Mouse (Mus musculus) heart, embryonic 11.5 days (tissue): ENCODE measurements at regions not wholly inside any gene's neighbourhood (a gene's known extent, or its start where the extent isn't known, plus 50 kb on each side); places are given as distances from the start of the nearest gene placed in this dataset.

Experiments
- ATAC-seq: fragments of 200-750 bp; cut with Nextera tagmentation; replicated peaks from 2 replicates; pipeline ENCODE4 v1.8.0; 2017; ENCODE audit warnings: moderate library complexity; ENCODE audit not compliant: insufficient number of reproducible peaks, low FRiP score, low TSS enrichment
- H3K27ac ChIP-seq: fragments of 300-500 bp; sonication (generic); 2 replicates; pipeline ENCODE4 v1.5.1; 2014; ENCODE audit warnings: mild to moderate bottlenecking, low read depth, low read length
- H3K27me3 ChIP-seq: fragments of 300-500 bp; sonication (generic); 2 replicates; pipeline ENCODE4 v1.6.1; 2014; ENCODE audit warnings: mild to moderate bottlenecking, low read length, mixed read lengths; ENCODE audit not compliant: control insufficient read depth, insufficient read depth
- H3K36me3 ChIP-seq: fragments of 300-500 bp; sonication (generic); 2 replicates; pipeline ENCODE4 v1.6.1; 2014; ENCODE audit warnings: mild to moderate bottlenecking, low read length, moderate library complexity, mixed read lengths; ENCODE audit not compliant: control insufficient read depth, insufficient read depth
- H3K4me1 ChIP-seq: fragments of 300-500 bp; sonication (generic); 2 replicates; pipeline ENCODE4 v1.6.1; 2014; ENCODE audit warnings: low read length; ENCODE audit not compliant: control insufficient read depth, insufficient read depth
- H3K4me2 ChIP-seq: fragments of 300-500 bp; sonication (generic); 2 replicates; pipeline ENCODE4 v1.6.1; 2014; ENCODE audit warnings: mild to moderate bottlenecking, moderate library complexity
- H3K4me3 ChIP-seq: fragments of 300-500 bp; sonication (generic); 2 replicates; pipeline ENCODE4 v1.5.1; 2014; ENCODE audit warnings: low read depth, low read length
- H3K9ac ChIP-seq: fragments of 300-500 bp; sonication (generic); 2 replicates; pipeline ENCODE4 v1.6.1; 2014; ENCODE audit warnings: mild to moderate bottlenecking, low read depth, low read length, moderate library complexity
- H3K9me3 ChIP-seq: fragments of 300-500 bp; sonication (generic); replicated peaks from 2 replicates; pipeline ENCODE4 v1.6.1; 2016; ENCODE audit warnings: low read length; ENCODE audit not compliant: control insufficient read depth
- WGBS: fragments of 180-500 bp; shearing (Covaris S2); extraction: QIAGEN DNeasy Blood & Tissue Kit; methylation state at CpG from one replicate; pipeline ENCODE4 v1.1.7; 2014; ENCODE audit not compliant: insufficient replicate concordance; 5-methylcytosine and 5-hydroxymethylcytosine counted together

GRCm38 (mm10) chr3:136439350-136439749 lies 113.5 kb upstream of the Bank1 start:
- no peak for ATAC-seq
- Histone ChIP-seq H3K9ac (no peak overlapping the region), H3K4me1 (no peaks in the 10 kb centered on the region), H3K4me2 (no peak overlapping the region), H3K27me3 (no peaks in the 10 kb centered on the region), H3K36me3 (no peaks in the 10 kb centered on the region), H3K4me3 (no peak overlapping the region), H3K27ac (no peak overlapping the region), H3K9me3 (no peaks in the 10 kb centered on the region)
- 83% methylated on average over 5 of the region's 5 CpGs for WGBS

GRCm38 (mm10) chr3:136434407-136434806 lies 108.5 kb upstream of the Bank1 start:
- H3K9me3 ChIP-seq, result no peaks in the 10 kb centered on the region
- no peaks in the 10 kb centered on the region for H3K4me1 ChIP-seq
- H3K36me3 ChIP-seq, result no peaks in the 10 kb centered on the region
- no peak overlapping the region for H3K27ac ChIP-seq
- no peak overlapping the region for H3K9ac ChIP-seq
- H3K4me2 ChIP-seq, result no peak overlapping the region
- H3K27me3 ChIP-seq, result no peaks in the 10 kb centered on the region
- no peak overlapping the region for H3K4me3 ChIP-seq
- 61% methylated on average over 5 of the region's 5 CpGs for WGBS
- ATAC-seq, result no peak

DNA sequence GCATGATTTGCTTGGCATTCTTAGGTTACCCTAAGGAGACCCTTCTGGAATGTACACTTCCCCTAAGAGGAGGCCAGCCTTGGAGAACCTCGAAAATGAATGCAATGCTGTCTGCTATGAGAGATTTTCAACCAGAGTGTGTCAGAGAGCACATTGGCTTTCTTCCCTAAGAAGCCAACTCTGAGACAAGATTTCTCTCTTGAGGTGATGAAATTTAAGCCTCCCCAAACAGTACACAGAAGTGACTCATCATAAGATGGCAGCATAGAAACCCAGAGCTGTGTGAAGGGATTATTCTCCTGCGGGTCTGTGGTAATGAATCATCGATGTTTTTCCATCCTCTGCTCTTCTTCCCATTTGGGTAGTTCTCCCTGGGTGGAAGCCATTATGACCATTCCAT lies 106.2 kb upstream of the Bank1 start:
- no peak for ATAC-seq
- H3K27ac ChIP-seq, result no peak overlapping the region
- no peaks in the 10 kb centered on the region for H3K9me3 ChIP-seq
- no peaks in the 10 kb centered on the region for H3K36me3 ChIP-seq
- H3K4me1 ChIP-seq, result no peaks in the 10 kb centered on the region
- WGBS, result 78% methylated on average over 3 of the region's 3 CpGs
- no peak overlapping the region for H3K4me2 ChIP-seq
- no peak overlapping the region for H3K9ac ChIP-seq
- H3K27me3 ChIP-seq, result no peaks in the 10 kb centered on the region
- H3K4me3 ChIP-seq, result no peak overlapping the region

DNA sequence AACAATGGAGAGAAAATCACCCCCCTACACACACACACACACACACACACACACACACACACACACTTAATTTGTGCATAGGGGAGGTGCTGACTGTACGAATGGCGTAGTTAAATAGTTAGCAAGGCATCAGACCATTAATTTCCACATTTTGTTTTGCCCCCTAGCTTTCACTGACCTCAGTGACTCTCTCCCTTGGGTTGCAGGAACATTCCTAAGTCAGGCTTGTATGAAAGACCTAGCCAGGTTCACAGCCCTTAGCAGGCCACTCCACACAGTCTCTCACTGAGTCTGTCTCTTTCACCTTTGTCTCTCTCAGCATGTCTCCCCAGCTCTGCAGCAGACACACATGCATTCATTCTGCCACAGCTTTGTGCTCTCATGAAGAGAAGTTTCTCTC lies 101.6 kb upstream of the Bank1 start:
- 82% methylated on average over 2 of the region's 2 CpGs for WGBS
- H3K27me3 ChIP-seq, result no peaks in the 10 kb centered on the region
- no peak overlapping the region for H3K9ac ChIP-seq
- H3K4me3 ChIP-seq, result no peak overlapping the region
- H3K4me2 ChIP-seq, result no peak overlapping the region
- no peaks in the 10 kb centered on the region for H3K9me3 ChIP-seq
- H3K4me1 ChIP-seq, result no peaks in the 10 kb centered on the region
- no peak for ATAC-seq
- H3K36me3 ChIP-seq, result no peaks in the 10 kb centered on the region
- H3K27ac ChIP-seq, result no peak overlapping the region

DNA sequence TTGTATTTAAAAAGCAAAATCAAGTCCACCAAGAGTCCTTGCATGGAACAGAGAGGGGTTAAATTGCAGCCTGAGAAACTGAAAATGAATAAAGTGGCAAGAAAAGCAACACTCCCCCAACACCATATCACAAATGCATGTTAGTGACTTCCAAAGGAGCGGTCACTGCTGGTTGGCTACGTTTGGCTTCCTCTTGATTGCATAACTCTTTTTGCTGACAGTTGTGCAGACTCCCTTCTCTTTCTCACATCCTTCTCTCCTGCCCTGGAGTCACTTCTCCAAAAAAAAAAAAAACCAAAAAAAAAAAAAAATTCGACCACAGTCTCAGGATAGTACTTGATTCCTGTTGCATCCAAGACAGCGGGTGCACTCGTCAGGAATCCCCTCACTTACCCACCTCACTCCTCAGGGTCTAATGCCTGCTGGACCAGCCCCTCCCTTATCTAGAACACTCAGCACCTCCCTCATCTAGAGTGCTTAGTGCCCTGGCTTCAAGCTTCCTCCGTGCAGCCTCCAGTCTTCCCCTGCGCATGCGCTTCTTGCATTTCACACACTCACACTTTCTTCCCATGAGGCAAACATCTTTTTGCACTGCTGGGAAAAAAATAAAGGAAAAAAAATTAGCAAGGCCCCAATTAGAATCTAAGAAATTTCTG lies 100.8 kb upstream of the Bank1 start:
- ATAC-seq, result peak; percentile 69
- H3K9me3 ChIP-seq, result no peaks in the 10 kb centered on the region
- no peaks in the 10 kb centered on the region for H3K27me3 ChIP-seq
- H3K27ac ChIP-seq, result no peak overlapping the region
- no peaks in the 10 kb centered on the region for H3K36me3 ChIP-seq
- H3K9ac ChIP-seq, result no peak overlapping the region
- no peak overlapping the region for H3K4me3 ChIP-seq
- 37% methylated on average over 8 of the region's 8 CpGs for WGBS
- peak overlapping the region; percentile 16; the same call in 1 of the 2 replicates for H3K4me2 ChIP-seq
- H3K4me1 ChIP-seq, result no peaks in the 10 kb centered on the region

DNA sequence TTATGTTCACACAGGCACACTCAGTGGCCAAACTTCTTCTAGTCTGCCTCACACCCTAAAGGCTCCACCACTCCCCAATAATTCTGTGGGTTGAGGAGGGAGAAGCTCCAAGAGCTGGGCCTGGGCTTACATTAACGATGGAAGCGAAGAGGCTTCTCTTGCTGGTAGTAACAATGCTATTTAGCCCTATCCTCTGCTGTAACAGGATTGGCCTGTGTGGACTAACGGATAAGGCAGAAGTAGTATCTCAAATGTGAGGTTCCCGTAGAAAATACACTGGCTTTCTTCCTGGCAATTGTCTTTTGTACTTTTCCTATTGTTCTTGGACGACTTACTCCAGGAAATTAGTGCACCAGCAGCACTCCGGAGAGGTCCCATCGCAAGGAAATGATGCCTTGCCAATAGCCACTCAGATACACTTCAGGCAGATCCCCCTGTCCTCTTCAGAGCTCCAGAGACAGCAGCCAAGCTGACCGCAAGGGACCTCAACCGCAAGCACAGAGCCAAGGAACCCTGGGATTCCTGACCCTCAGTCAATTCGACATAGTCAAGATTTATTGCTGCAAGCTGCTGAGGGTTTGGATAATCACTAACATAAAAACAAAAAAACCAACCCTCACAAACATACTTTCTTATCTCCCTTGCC lies 96.2 kb upstream of the Bank1 start:
- H3K36me3 ChIP-seq, result no peaks in the 10 kb centered on the region
- no peak overlapping the region for H3K4me3 ChIP-seq
- H3K27me3 ChIP-seq, result no peaks in the 10 kb centered on the region
- H3K4me2 ChIP-seq, result no peak overlapping the region
- ATAC-seq, result no peak
- H3K4me1 ChIP-seq, result no peaks in the 10 kb centered on the region
- H3K9ac ChIP-seq, result no peak overlapping the region
- H3K9me3 ChIP-seq, result no peaks in the 10 kb centered on the region
- no peak overlapping the region for H3K27ac ChIP-seq
- WGBS, result 70% methylated on average over 10 of the region's 10 CpGs

GRCm38 (mm10) chr3:136405606-136406005 lies 79.7 kb upstream of the Bank1 start:
- H3K27me3 ChIP-seq, result no peaks in the 10 kb centered on the region
- ATAC-seq, result no peak
- no peaks in the 10 kb centered on the region for H3K4me1 ChIP-seq
- WGBS, result 67% methylated on average over 8 of the region's 8 CpGs
- no peaks in the 10 kb centered on the region for H3K9me3 ChIP-seq
- no peak overlapping the region for H3K4me3 ChIP-seq
- no peak overlapping the region for H3K4me2 ChIP-seq
- H3K36me3 ChIP-seq, result no peaks in the 10 kb centered on the region
- H3K27ac ChIP-seq, result no peak overlapping the region
- H3K9ac ChIP-seq, result no peak overlapping the region

DNA sequence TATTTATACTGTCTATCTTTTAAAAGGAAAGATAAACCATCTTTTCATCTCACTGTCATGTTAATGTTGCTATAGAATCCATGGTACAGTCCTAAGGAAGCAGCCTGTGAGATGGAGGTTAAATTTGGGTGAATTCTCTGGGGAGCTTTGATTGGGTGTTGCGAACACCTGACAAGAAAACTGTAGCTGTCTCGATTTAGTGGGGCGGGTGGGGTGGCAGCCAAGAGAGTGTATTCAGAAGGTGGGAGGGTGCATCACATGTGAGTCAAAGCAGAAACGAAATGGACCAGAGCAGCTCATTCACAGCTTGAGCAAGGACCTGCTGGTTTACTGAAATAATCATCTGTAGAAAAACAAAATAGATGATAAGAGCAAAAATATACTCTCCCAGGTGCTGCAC lies 57.4 kb upstream of the Bank1 start:
- Histone ChIP-seq H3K27ac (no peak overlapping the region), H3K9ac (no peak overlapping the region), H3K27me3 (no peaks in the 10 kb centered on the region), H3K4me3 (no peak overlapping the region), H3K4me1 (no peaks in the 10 kb centered on the region), H3K36me3 (no peaks in the 10 kb centered on the region), H3K4me2 (no peak overlapping the region), H3K9me3 (no peaks in the 10 kb centered on the region)
- 69% methylated on average over 4 of the region's 4 CpGs for WGBS
- no peak for ATAC-seq

DNA sequence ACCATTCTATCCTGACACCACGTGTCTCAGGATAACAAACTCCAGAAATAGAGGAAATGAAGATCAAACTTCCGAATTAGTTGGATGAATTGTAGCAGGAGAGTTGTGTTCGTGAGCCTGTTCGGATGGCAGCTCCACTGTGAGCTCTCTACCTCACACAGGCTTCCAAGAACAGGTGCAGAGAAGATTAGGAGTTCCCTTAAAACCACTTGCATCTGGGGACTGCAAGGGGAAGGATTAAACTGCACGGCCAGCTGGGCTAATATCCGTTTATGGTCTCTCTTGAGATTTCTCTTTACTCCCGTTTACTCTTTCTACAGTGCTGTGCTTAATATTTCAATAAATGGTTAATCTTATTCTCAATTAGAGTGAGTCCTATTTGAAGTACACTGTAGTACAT lies 54.8 kb upstream of the Bank1 start:
- Histone ChIP-seq H3K27me3 (no peaks in the 10 kb centered on the region), H3K4me3 (no peak overlapping the region), H3K36me3 (no peaks in the 10 kb centered on the region), H3K27ac (no peak overlapping the region), H3K4me1 (no peaks in the 10 kb centered on the region), H3K9me3 (no peaks in the 10 kb centered on the region), H3K9ac (no peak overlapping the region), H3K4me2 (no peak overlapping the region)
- ATAC-seq, result no peak
- 67% methylated on average over 7 of the region's 7 CpGs for WGBS
